Mouse (Mus musculus) kidney, adult 2 months (tissue): Measurements from ENCODE around the gene Gad1.

Experiments
- CTCF ChIP-seq: fragments of 200-500 bp; conservative IDR thresholded peaks from 2 replicates; pipeline ENCODE4 v1.5.1; 2011; ENCODE audit warnings: low read depth, mild to moderate bottlenecking, control low read depth, low read length, moderate library complexity, mixed read lengths; ENCODE audit not compliant: insufficient read depth, insufficient read length
- POLR2A ChIP-seq: fragments of 200-500 bp; IDR thresholded peaks from one replicate; pipeline ENCODE4 v1.6.1; 2011; ENCODE audit warnings: low read depth, low read length, control low read depth

DNA sequence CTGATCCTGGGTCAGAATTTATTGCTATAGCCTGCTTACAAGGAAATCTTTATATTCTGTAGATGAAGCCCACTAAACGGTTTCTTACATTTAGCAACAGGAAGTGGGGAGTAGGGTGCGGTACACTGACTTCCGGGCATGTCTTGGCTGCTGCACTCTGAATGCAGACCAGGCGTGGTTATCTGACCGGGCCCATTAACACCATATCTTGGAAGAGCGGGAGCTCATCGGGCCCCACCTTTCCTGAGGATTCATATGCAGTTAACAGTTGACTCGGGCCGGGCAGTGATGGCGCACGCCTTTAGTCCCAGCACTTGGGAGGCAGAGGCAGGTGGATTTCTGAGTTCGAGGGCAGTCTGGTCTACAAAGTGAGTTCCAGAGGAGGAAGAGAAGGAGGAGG is 75.5 kb downstream of the Gad1 start:
- TF ChIP-seq POLR2A (no peak), CTCF (no peak)
